Mouse (Mus musculus) neural tube, embryonic 13.5 days (tissue): ENCODE data around the gene Eea1. TPM values are rescaled to one million over a fixed set of nuclear protein-coding genes. Genes with fewer than 3 reads are reported as not detected.

Source experiments
- ATAC-seq: fragments of 200-750 bp; cut with Nextera tagmentation; 2 replicates; pipeline ENCODE4 v1.8.0; 2017; ENCODE audit warnings: low read depth, mild to moderate bottlenecking, moderate TSS enrichment, moderate library complexity
- H3K27ac ChIP-seq: fragments of 300-500 bp; sonication (generic); replicated peaks from 2 replicates; pipeline ENCODE4 v1.5.1; 2015; ENCODE audit warnings: moderate library complexity, mild to moderate bottlenecking, inconsistent platforms
- H3K27me3 ChIP-seq: fragments of 300-500 bp; sonication (generic); 2 replicates; pipeline ENCODE4 v1.6.1; 2015; ENCODE audit warnings: mild to moderate bottlenecking, inconsistent platforms
- H3K36me3 ChIP-seq: fragments of 300-500 bp; sonication (generic); 2 replicates; pipeline ENCODE4 v1.6.1; 2015; ENCODE audit warnings: mild to moderate bottlenecking, inconsistent platforms
- H3K4me1 ChIP-seq: fragments of 300-500 bp; sonication (generic); replicated peaks from 2 replicates; pipeline ENCODE4 v1.6.1; 2015; ENCODE audit warnings: inconsistent platforms
- H3K4me2 ChIP-seq: fragments of 300-500 bp; sonication (generic); 2 replicates; pipeline ENCODE4 v1.6.1; 2015; ENCODE audit warnings: inconsistent platforms, mild to moderate bottlenecking, moderate library complexity
- H3K4me3 ChIP-seq: fragments of 300-500 bp; sonication (generic); 2 replicates; pipeline ENCODE4 v1.5.1; 2015; ENCODE audit warnings: mild to moderate bottlenecking, inconsistent platforms
- H3K9ac ChIP-seq: fragments of 300-500 bp; sonication (generic); 2 replicates; pipeline ENCODE4 v1.6.1; 2015; ENCODE audit warnings: moderate library complexity, mild to moderate bottlenecking, inconsistent platforms
- H3K9me3 ChIP-seq: fragments of 300-500 bp; sonication (generic); 2 replicates; pipeline ENCODE4 v1.6.1; 2016; ENCODE audit warnings: inconsistent platforms
- WGBS: fragments of 180-500 bp; shearing (Covaris S2); methylation state at CpG from one replicate; pipeline ENCODE4 v1.1.7; 2015; 5-methylcytosine and 5-hydroxymethylcytosine counted together
- polyA plus RNA-seq: library from polyadenylated mRNA; unstranded; fragments of >200 nt; fragmentation: Nextera tagmentation; extraction: Ambion mirVana; gene quantifications from 2 replicates; pipeline ENCODE4 v1.2.1, GENCODE M21; 2015

The Eea1 gene
- 17.4 and 20.5 TPM in 2 replicates for polyA plus RNA-seq

GRCm38 (mm10) chr10:95940046-95940900, at the start of gene Eea1:
TSS of gene Eea1 (plus strand) at chr10:95940650.
- H3K9ac ChIP-seq: peak within 1 kb of the TSS; percentile 89
- 2% methylated on average over 51 of the region's 59 CpGs for WGBS
- peak; percentile 98 for ATAC-seq

GRCm38 (mm10) chr10:95891214-95891960, 49.1 kb upstream of the Eea1 start:
- Histone ChIP-seq H3K27me3 (peaks cover 5% of the 10 kb centered on the region; the same call in 1 of the 2 replicates), H3K4me1 (peaks cover 7% of the 10 kb centered on the region; the same call in 1 of the 2 replicates), H3K36me3 (no peaks in the 10 kb centered on the region), H3K9ac (no peak overlapping the region), H3K27ac (no peak overlapping the region), H3K4me3 (no peak overlapping the region), H3K9me3 (no peaks in the 10 kb centered on the region), H3K4me2 (no peak overlapping the region)
- ATAC-seq: no peak
- WGBS: 77% methylated on average over 7 of the region's 7 CpGs

More at GRCm38 (mm10) chr10:95940046-95940900, at the start of gene Eea1:
- H3K4me1 ChIP-seq: peaks cover 31% of the 10 kb centered on the region
- peak within 1 kb of the TSS; percentile 93 for H3K27ac ChIP-seq
- no peaks in the 10 kb centered on the region for H3K9me3 ChIP-seq
- H3K4me2 ChIP-seq: peak within 1 kb of the TSS; percentile 86
- H3K36me3 ChIP-seq: no peaks in the 10 kb centered on the region
- H3K27me3 ChIP-seq: no peaks in the 10 kb centered on the region
- peak within 1 kb of the TSS; percentile 75 for H3K4me3 ChIP-seq

GRCm38 (mm10) chr10:95892132-95892531, 48.3 kb upstream of the Eea1 start:
- peaks cover 5% of the 10 kb centered on the region; the same call in 1 of the 2 replicates for H3K27me3 ChIP-seq
- WGBS: 83% methylated on average over 9 of the region's 9 CpGs
- H3K27ac ChIP-seq: no peak overlapping the region

DNA sequence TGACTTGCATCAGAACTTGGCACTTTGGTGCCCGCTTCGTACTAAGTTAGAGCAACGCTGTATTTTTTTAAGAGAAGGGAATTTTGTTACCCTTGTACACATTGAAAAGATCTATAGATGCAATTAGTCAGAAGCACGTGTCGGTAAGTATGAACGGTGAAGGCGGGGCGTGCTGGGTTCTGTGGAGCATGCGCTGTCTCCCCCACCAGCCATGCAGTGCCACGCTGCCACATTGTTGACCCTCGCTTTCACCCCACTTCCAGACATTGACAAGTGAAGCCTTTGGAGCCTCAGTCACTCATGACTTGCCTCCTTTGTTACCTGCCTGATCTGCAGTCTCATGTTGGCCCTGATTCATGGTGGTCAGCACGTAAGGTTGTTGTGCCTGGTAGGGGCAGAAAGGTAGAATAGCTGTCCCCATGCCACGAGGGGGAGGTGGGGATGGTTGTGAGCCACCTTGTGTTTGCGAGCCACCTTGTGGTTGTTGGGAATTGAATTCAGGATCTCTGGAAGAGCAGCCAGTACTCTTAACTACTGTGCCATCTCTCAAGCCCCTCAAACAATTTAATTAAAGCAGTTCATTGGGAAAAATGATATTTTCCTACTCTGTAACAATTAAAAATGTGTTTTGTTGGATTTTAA, 47.0 kb upstream of the Eea1 start:
- 91% methylated on average over 14 of the region's 14 CpGs for WGBS
- Histone ChIP-seq H3K4me3 (no peak overlapping the region), H3K4me1 (peaks cover 7% of the 10 kb centered on the region; the same call in 1 of the 2 replicates), H3K36me3 (no peaks in the 10 kb centered on the region), H3K4me2 (no peak overlapping the region), H3K27ac (no peak overlapping the region), H3K9me3 (no peaks in the 10 kb centered on the region), H3K27me3 (peaks cover 5% of the 10 kb centered on the region; the same call in 1 of the 2 replicates), H3K9ac (no peak overlapping the region)
- no peak for ATAC-seq

More at GRCm38 (mm10) chr10:95892132-95892531, 48.3 kb upstream of the Eea1 start:
- Histone ChIP-seq H3K36me3 (no peaks in the 10 kb centered on the region), H3K4me2 (no peak overlapping the region), H3K4me1 (peaks cover 7% of the 10 kb centered on the region; the same call in 1 of the 2 replicates), H3K9ac (no peak overlapping the region), H3K4me3 (no peak overlapping the region), H3K9me3 (no peaks in the 10 kb centered on the region)
- ATAC-seq: no peak

DNA sequence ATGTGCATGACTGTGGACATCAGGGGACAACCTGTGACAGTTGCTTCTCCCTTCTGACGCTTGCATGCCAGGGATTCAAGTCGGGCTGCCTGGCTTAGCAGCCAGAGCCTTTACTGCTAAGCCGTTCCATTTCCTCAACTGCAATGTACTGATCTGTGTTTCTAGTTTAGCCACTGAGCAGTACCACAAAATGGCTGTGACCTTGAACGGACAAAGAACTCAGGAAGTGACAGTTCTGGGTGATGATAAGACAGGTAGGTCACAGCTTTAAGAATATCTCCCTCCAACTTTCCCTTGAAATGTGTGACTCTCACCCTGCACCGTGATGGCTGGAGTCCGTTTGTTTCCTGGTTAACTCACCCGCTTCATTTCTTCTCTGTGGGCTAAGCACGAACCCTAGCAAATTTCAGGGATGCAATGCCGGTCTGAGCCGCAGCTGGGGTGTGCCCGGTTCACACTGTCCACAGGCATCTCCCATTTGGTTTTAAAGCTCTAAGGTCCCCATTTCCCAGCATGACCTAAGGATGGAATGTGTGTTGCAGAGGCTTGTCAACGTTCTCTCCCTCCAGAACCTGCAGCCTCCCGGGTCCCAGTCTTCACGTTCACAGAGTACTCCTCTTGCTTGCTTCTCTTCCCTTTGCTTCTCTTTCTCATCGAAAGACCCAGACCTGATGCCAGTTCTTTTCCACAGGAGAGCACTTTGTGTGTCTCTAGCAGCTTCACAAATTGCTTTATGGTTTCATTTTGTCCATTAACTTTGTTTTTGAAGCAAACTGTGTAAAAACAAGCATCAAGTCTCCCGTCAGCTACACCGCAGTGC, 46.2 kb upstream of the Eea1 start:
- ATAC-seq: peak; percentile 33; the same call in 1 of the 2 replicates
- Histone ChIP-seq H3K27me3 (peaks cover 5% of the 10 kb centered on the region; the same call in 1 of the 2 replicates), H3K36me3 (no peaks in the 10 kb centered on the region), H3K9me3 (no peaks in the 10 kb centered on the region), H3K27ac (no peak overlapping the region), H3K9ac (peak overlapping the region; percentile 17), H3K4me2 (peak overlapping the region; percentile 50), H3K4me1 (peaks cover 7% of the 10 kb centered on the region; the same call in 1 of the 2 replicates), H3K4me3 (peak overlapping the region; percentile 24)
- 39% methylated on average over 17 of the region's 17 CpGs for WGBS

GRCm38 (mm10) chr10:95894856-95895386, 45.5 kb upstream of the Eea1 start:
- Histone ChIP-seq H3K4me1 (peaks cover 7% of the 10 kb centered on the region; the same call in 1 of the 2 replicates), H3K27me3 (peaks cover 5% of the 10 kb centered on the region; the same call in 1 of the 2 replicates), H3K4me2 (peak overlapping the region; percentile 50), H3K4me3 (peak overlapping the region; percentile 24), H3K27ac (no peak overlapping the region), H3K36me3 (no peaks in the 10 kb centered on the region), H3K9me3 (no peaks in the 10 kb centered on the region), H3K9ac (peak overlapping the region; percentile 17; the same call in 1 of the 2 replicates)
- peak; percentile 80; the same call in 1 of the 2 replicates for ATAC-seq
- WGBS: 47% methylated on average over 10 of the region's 10 CpGs

DNA sequence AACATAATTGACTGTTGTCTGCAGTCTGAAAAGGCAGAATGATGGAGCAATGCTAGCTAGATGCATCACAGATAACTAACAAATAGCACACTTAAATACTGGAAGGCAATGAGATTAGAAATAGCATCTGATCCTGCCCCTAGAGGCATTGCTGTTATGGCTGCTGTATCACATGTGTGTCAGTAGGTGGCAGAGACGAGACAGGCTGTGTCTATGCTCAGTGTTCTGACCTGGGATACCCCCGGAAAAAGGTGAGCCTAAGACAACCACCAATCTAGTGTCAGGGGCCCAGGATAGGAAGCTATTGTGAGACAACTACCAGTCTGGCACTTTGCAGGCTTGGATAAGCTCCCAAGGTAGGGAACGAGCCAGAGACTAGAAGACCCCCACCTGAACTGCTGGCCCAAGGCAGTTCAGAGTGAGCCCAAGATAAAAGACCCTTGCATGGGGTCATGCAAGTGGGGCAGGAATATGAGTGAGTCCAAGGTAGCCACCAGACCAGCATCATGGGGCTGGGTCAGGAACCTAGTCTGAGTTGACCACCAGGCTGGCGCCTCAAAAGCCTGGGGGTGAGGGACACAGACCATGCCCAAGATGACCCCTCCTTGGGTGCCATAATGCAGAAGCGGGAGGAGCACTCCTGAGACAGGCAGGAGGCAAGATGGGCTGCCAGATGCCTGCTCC, 41.8 kb upstream of the Eea1 start:
- Histone ChIP-seq H3K4me2 (no peak overlapping the region), H3K9me3 (no peaks in the 10 kb centered on the region), H3K27me3 (peaks cover under 1% of the 10 kb centered on the region; the same call in 1 of the 2 replicates), H3K27ac (no peak overlapping the region), H3K4me3 (no peak overlapping the region), H3K9ac (no peak overlapping the region), H3K36me3 (no peaks in the 10 kb centered on the region), H3K4me1 (peaks cover 7% of the 10 kb centered on the region; the same call in 1 of the 2 replicates)
- no peak for ATAC-seq
- WGBS: 68% methylated on average over 5 of the region's 5 CpGs

GRCm38 (mm10) chr10:95904668-95905067, 35.8 kb upstream of the Eea1 start:
- no peak overlapping the region for H3K4me3 ChIP-seq
- H3K27ac ChIP-seq: no peak overlapping the region
- H3K4me1 ChIP-seq: no peaks in the 10 kb centered on the region
- no peaks in the 10 kb centered on the region for H3K9me3 ChIP-seq
- H3K27me3 ChIP-seq: no peaks in the 10 kb centered on the region
- H3K9ac ChIP-seq: no peak overlapping the region
- no peak overlapping the region for H3K4me2 ChIP-seq
- no peaks in the 10 kb centered on the region for H3K36me3 ChIP-seq
- WGBS: 89% methylated on average over 6 of the region's 6 CpGs
- no peak for ATAC-seq

DNA sequence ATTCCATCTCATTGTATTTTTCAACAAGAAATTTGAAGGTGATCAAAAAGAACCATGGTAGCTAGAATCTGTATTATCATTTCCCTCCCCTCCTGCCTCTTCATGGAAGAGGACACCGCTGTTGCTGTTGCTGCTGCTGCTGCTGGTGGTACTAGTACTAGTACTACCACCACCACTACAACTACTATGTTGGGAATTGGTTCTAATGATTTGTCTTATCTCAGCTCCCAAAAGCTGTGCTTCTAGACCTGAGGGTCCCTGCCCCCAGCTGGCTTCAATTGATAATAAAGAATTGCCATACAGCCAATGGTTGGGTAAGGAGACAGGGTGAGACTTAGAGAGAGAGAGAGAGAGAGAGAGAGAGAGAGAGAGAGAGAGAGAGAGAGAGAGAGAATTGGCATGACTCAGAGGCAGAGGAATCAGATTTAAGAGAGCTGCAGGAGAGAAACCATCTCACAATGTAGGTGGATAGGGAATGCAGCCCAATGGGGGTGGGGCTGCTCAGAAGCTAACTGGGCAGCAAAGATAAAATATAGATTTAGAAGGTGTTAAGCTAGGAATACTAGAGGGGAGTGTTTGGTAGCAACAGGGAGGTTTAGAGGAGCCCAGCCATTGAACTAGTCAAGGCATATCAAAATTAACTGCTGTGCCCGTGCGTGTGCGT, 31.1 kb upstream of the Eea1 start:
- H3K9me3 ChIP-seq: no peaks in the 10 kb centered on the region
- WGBS: 91% methylated on average over 4 of the region's 4 CpGs
- no peak overlapping the region for H3K9ac ChIP-seq
- ATAC-seq: no peak
- H3K4me3 ChIP-seq: no peak overlapping the region
- H3K27me3 ChIP-seq: no peaks in the 10 kb centered on the region
- H3K27ac ChIP-seq: no peak overlapping the region
- H3K4me1 ChIP-seq: no peaks in the 10 kb centered on the region
- no peaks in the 10 kb centered on the region for H3K36me3 ChIP-seq
- H3K4me2 ChIP-seq: no peak overlapping the region

DNA sequence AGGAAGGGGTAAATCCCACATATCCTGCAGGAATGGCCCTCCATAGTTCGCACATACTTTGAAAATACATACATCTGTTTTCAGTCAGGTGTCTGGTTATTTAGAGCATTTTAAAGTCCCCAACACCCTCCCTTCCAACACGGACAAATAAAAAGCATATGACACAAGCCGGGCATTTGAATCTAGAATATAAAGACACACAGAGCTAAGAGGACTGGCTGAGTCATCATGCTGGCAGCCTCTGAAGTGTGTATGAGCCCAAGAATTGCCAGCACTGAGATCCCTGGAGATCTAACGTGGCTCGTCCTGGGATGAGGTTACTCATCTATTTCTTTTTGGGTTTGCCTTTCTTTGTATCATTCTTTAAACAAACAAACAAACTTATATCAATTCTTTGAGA, 29.4 kb upstream of the Eea1 start:
- Histone ChIP-seq H3K4me1 (no peaks in the 10 kb centered on the region), H3K27me3 (no peaks in the 10 kb centered on the region), H3K4me2 (no peak overlapping the region), H3K4me3 (no peak overlapping the region), H3K9ac (no peak overlapping the region), H3K27ac (no peak overlapping the region), H3K36me3 (no peaks in the 10 kb centered on the region), H3K9me3 (no peaks in the 10 kb centered on the region)
- 83% methylated on average over 5 of the region's 5 CpGs for WGBS
- no peak for ATAC-seq
